Mouse (Mus musculus) neural tube, embryonic 11.5 days (tissue): ENCODE measurements around the gene Htr5b. TPM values are rescaled to one million over a fixed set of nuclear protein-coding genes. Genes with fewer than 3 reads are reported as not detected.

Experiments
- ATAC-seq: fragments of 200-750 bp; cut with Nextera tagmentation; 2 replicates; pipeline ENCODE4 v1.8.0; 2017; ENCODE audit warnings: moderate number of reproducible peaks, mild to moderate bottlenecking, moderate TSS enrichment, moderate library complexity; ENCODE audit not compliant: insufficient read depth, low FRiP score, low TSS enrichment
- DNase-seq: peaks from one replicate; pipeline ENCODE4 v3.0.0-alpha.2; 2015; ENCODE audit warnings: low spot score
- H3K27ac ChIP-seq: fragments of 300-500 bp; sonication (generic); 2 replicates; pipeline ENCODE4 v1.5.1; 2014; ENCODE audit warnings: low read depth, mild to moderate bottlenecking, low read length
- H3K27me3 ChIP-seq: fragments of 300-500 bp; sonication (generic); 2 replicates; pipeline ENCODE4 v1.6.1; 2014; ENCODE audit warnings: mild to moderate bottlenecking, low read length, mixed read lengths; ENCODE audit not compliant: control insufficient read depth, insufficient read depth
- H3K36me3 ChIP-seq: fragments of 300-500 bp; sonication (generic); 2 replicates; pipeline ENCODE4 v1.6.1; 2014; ENCODE audit warnings: mild to moderate bottlenecking, low read length, moderate library complexity, mixed read lengths; ENCODE audit not compliant: control insufficient read depth, insufficient read depth
- H3K4me1 ChIP-seq: fragments of 300-500 bp; sonication (generic); 2 replicates; pipeline ENCODE4 v1.6.1; 2014; ENCODE audit warnings: low read length, mixed read lengths; ENCODE audit not compliant: control insufficient read depth, insufficient read depth
- H3K4me2 ChIP-seq: fragments of 300-500 bp; sonication (generic); 2 replicates; pipeline ENCODE4 v1.6.1; 2014; ENCODE audit warnings: low read depth, mild to moderate bottlenecking, moderate library complexity
- H3K4me3 ChIP-seq: fragments of 300-500 bp; sonication (generic); 2 replicates; pipeline ENCODE4 v1.5.1; 2014; ENCODE audit warnings: low read depth, low read length
- H3K9ac ChIP-seq: fragments of 300-500 bp; sonication (generic); 2 replicates; pipeline ENCODE4 v1.6.1; 2014; ENCODE audit warnings: mild to moderate bottlenecking, low read length
- H3K9me3 ChIP-seq: fragments of 300-500 bp; sonication (generic); 2 replicates; pipeline ENCODE4 v1.6.1; 2016; ENCODE audit warnings: low read length; ENCODE audit not compliant: control insufficient read depth
- WGBS: fragments of 180-500 bp; shearing (Covaris S2); extraction: QIAGEN DNeasy Blood & Tissue Kit; methylation state at CpG from one replicate; pipeline ENCODE4 v1.1.7; 2014; 5-methylcytosine and 5-hydroxymethylcytosine counted together
- polyA plus RNA-seq: library from polyadenylated mRNA; unstranded; fragments of >200 nt; fragmentation: Nextera tagmentation; extraction: Ambion mirVana; gene quantifications from 2 replicates; pipeline ENCODE4 v1.2.1, GENCODE M21; 2014

Gene Htr5b
- polyA plus RNA-seq, 1 experiment from 2014 or later: 0.16 TPM

- Histone ChIP-seq H3K4me3 (no peak overlapping the region), H3K27me3 (no peaks in the 10 kb centered on the region), H3K27ac (no peak overlapping the region), H3K9me3 (no peaks in the 10 kb centered on the region), H3K4me1 (no peaks in the 10 kb centered on the region), H3K36me3 (0 out of 2 replicates have a peak, but pooled peaks cover 2% of the 10 kb centered on the region), H3K9ac (no peak overlapping the region), H3K4me2 (no peak overlapping the region)
- DNase-seq (no peak), ATAC-seq (no peak)
- WGBS: 94% methylated on average over 5 of the region's 5 CpGs
Observed at GRCm38 (mm10) chr1:121477716-121478115, 50.5 kb downstream of the Htr5b start.

DNA sequence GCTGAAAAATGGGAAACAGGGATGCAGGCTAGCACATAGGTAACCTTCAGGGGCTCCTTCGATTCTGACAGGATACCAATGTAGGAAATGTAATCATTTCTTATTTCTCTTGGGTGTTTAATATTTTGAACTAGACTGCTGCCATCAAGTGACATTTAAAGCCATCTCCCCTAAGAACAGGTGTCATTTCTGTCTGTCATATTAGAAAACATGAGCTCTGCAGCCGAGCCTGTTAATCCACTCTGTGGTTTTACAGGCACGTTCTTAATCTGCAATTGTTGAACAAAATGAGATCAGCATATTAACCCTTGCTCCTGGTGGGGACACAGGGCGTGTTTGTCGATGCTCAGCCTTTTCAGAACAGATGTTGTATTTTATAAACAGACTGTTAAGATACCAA lies 56.8 kb downstream of the Htr5b start:
- Histone ChIP-seq H3K4me2 (no peak overlapping the region), H3K9ac (no peak overlapping the region), H3K9me3 (no peaks in the 10 kb centered on the region), H3K36me3 (no peaks in the 10 kb centered on the region), H3K4me1 (no peaks in the 10 kb centered on the region), H3K4me3 (no peak overlapping the region), H3K27ac (no peak overlapping the region), H3K27me3 (no peaks in the 10 kb centered on the region)
- ATAC-seq (no peak), DNase-seq (no peak)
- WGBS: 86% methylated on average over 5 of the region's 5 CpGs

DNA sequence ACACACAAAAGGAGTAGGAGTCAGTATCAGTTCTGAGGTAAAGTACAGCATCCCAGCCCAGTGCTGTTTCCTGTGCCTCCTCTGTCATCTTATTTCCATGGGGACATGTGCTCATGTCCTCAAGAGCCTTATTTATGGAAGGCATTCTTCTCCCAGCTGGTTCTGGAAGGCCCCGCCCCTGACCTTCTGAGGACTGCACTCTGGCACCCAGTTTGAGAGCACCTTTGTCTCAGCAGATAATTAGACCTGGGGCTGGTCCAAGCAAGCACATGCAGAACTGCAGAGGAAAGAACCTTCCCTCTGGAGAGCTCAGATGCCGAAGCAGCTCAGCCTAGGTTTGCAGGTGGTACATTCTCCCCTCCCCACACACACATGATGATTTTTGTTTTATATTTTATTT lies 60.0 kb downstream of the Htr5b start:
- Histone ChIP-seq H3K36me3 (no peaks in the 10 kb centered on the region), H3K4me3 (no peak overlapping the region), H3K9ac (no peak overlapping the region), H3K9me3 (no peaks in the 10 kb centered on the region), H3K4me1 (no peaks in the 10 kb centered on the region), H3K4me2 (no peak overlapping the region), H3K27me3 (no peaks in the 10 kb centered on the region), H3K27ac (no peak overlapping the region)
- no peak for ATAC-seq
- no peak for DNase-seq
- 85% methylated on average over 2 of the region's 2 CpGs for WGBS

DNA sequence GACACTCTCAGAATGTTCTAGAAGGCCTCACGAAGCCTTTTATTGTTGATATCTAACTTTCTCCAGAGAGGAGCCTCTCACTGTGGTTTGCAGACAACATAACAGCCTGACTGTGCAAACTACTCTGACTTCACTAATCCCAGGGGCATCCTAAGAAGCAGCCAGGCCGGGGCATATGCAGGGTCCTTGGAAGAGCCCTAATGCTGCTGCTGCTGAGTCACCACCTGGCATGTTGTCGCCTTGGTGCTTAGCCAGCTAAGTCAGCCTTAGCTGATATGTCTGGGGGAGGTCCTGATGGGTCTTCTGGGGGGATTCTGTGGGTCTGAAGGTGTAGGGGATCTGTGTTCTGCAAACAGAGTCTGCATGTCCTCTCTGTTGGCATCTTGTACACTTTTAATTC lies 62.0 kb downstream of the Htr5b start:
- H3K4me2 ChIP-seq: no peak overlapping the region
- no peak overlapping the region for H3K27ac ChIP-seq
- H3K27me3 ChIP-seq: no peaks in the 10 kb centered on the region
- 80% methylated on average over 3 of the region's 3 CpGs for WGBS
- ATAC-seq: no peak
- no peak overlapping the region for H3K4me3 ChIP-seq
- no peaks in the 10 kb centered on the region for H3K4me1 ChIP-seq
- DNase-seq: no peak
- no peaks in the 10 kb centered on the region for H3K9me3 ChIP-seq
- no peak overlapping the region for H3K9ac ChIP-seq
- H3K36me3 ChIP-seq: no peaks in the 10 kb centered on the region

- no peak for ATAC-seq
- no peak overlapping the region for H3K27ac ChIP-seq
- WGBS: 82% methylated on average over 7 of the region's 7 CpGs
Observed at GRCm38 (mm10) chr1:121463806-121464205, 64.5 kb downstream of the Htr5b start.

DNA sequence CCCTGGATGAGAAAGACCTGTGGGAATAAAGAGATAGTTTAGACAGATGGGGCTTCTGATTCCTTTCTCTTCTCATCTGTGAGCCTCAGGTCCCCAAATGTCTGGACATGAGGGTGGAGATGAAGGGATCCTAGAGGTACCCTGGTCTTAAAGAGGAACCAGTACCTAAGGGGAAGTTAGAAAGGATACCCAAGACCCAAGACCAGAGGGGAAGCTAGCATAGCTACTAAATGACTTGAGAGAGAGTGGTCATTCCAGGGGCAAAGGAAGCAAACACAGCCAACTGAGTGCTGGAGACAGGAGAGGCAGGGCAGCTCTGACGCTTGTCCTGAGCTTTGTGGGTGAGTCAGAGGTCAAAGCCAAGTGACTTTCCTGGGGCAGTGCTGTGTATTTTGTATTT lies 65.6 kb downstream of the Htr5b start:
- DNase-seq (no peak), ATAC-seq (no peak)
- no peak overlapping the region for H3K27ac ChIP-seq
- H3K27me3 ChIP-seq: no peaks in the 10 kb centered on the region
- 86% methylated on average over 1 of the region's 1 CpGs for WGBS
- no peaks in the 10 kb centered on the region for H3K4me1 ChIP-seq
- H3K9me3 ChIP-seq: no peaks in the 10 kb centered on the region
- no peak overlapping the region for H3K4me2 ChIP-seq
- H3K9ac ChIP-seq: no peak overlapping the region
- H3K4me3 ChIP-seq: no peak overlapping the region
- H3K36me3 ChIP-seq: no peaks in the 10 kb centered on the region

More at GRCm38 (mm10) chr1:121463806-121464205, 64.5 kb downstream of the Htr5b start:
- DNase-seq: no peak
- no peak overlapping the region for H3K4me2 ChIP-seq
- H3K4me3 ChIP-seq: no peak overlapping the region
- H3K36me3 ChIP-seq: no peaks in the 10 kb centered on the region
- no peaks in the 10 kb centered on the region for H3K9me3 ChIP-seq
- no peaks in the 10 kb centered on the region for H3K27me3 ChIP-seq
- no peak overlapping the region for H3K9ac ChIP-seq
- no peaks in the 10 kb centered on the region for H3K4me1 ChIP-seq

DNA sequence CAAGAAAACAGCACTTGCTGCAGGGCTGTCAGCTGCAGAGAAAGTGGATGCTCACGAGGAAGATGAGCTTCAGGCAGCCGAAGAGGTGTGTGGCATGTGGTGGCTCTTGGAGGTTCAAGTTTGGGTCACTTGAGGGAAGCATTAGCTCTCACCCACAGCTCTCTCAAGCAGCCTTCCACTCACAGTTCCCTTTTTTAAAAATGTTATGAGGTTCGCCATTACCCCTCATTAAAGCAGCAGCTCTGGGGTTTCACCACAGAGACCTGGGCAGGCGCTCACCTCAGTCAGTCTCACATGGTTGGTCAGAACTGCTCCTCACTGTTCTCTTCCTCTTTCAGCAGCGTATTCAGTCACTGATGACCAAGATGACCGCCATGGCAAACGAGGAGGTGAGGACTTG lies 66.4 kb downstream of the Htr5b start:
- WGBS: 85% methylated on average over 7 of the region's 7 CpGs
- no peak overlapping the region for H3K4me3 ChIP-seq
- ATAC-seq (no peak), DNase-seq (no peak)
- H3K4me2 ChIP-seq: no peak overlapping the region
- no peaks in the 10 kb centered on the region for H3K36me3 ChIP-seq
- H3K27me3 ChIP-seq: no peaks in the 10 kb centered on the region
- no peaks in the 10 kb centered on the region for H3K9me3 ChIP-seq
- H3K9ac ChIP-seq: no peak overlapping the region
- no peaks in the 10 kb centered on the region for H3K4me1 ChIP-seq
- H3K27ac ChIP-seq: no peak overlapping the region

GRCm38 (mm10) chr1:121460077-121460476 lies 68.2 kb downstream of the Htr5b start:
- H3K27ac ChIP-seq: no peak overlapping the region
- WGBS: 73% methylated on average over 6 of the region's 6 CpGs
- ATAC-seq: no peak
- H3K4me3 ChIP-seq: no peak overlapping the region
- no peaks in the 10 kb centered on the region for H3K27me3 ChIP-seq
- no peaks in the 10 kb centered on the region for H3K36me3 ChIP-seq
- H3K9me3 ChIP-seq: no peaks in the 10 kb centered on the region
- H3K9ac ChIP-seq: no peak overlapping the region
- no peak for DNase-seq
- no peak overlapping the region for H3K4me2 ChIP-seq
- no peaks in the 10 kb centered on the region for H3K4me1 ChIP-seq
